Mouse (Mus musculus) kidney, adult 8-10 months (tissue): ENCODE results near the gene Zfp791.
"Not testable (repeated sequence)": the region's sequence is repeated elsewhere in the genome, so short reads cannot be mapped to it uniquely, and the experiment has no call there.

Source experiments
- DNase-seq, 2 experiments: peaks; one replicate each; pipeline ENCODE4 v3.0.0; 2022

Zfp791 gene

GRCm38 (mm10) chr8:85122995-85123394 lies at the start of gene Zfp791:
Gene Zfp791 (minus strand): TSS chr8:85123095.
- DNase-seq = no peak

DNA sequence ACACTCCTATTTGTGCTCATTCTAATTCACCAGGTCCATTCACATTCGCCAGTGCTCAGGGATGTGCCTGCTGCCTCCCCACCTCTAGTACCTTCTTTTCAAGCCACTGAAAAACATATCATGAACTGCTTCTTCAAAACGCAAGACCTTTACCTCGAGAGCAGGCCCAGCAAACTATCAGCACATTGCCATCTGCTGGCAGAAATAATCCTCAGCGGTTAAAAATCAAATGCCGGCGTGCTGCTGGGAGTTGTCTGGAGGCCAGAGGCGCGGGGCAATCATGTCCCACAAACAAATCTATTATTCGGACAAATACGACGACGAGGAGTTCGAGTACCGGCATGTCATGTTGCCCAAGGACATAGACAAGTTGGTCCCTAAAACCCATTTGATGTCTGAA lies 48.4 kb upstream of the Zfp791 start:
- peak; percentile 33 to 64 for DNase-seq

- DNase-seq = no peak
These were observed 28.7 kb upstream of the Zfp791 start, which contains the start of gene Cks1brt for GRCm38 (mm10) chr8:85151624-85152023. Gene Cks1brt (plus strand): TSS chr8:85151924.

GRCm38 (mm10) chr8:85142516-85142915 lies 19.6 kb upstream of the Zfp791 start:
- DNase-seq = no peak

- not testable (repeated sequence) for DNase-seq
These were observed 12.8 kb upstream of the Zfp791 start for GRCm38 (mm10) chr8:85135690-85136089.

DNA sequence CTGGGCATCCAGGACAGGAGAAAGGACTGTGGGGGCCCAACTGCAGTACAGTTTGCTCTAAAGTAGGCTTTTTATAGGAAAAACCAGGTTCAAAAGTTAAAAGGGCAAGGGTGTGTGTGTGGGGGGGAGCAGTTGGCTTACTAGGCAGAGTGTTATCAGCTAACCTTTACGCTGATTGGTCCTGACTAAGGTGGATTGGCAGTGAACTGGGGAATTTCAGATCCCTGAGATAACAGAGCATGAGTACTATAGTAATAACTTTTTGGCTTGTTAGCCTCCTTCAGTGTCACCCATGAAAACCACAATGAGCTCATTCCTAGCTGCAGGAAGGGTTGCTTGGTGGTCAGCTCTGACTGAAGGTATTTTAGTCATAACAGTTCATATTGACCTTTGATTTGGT lies 9.4 kb upstream of the Zfp791 start:
- no peak for DNase-seq

- no peak for DNase-seq
These were observed 796 bp upstream of the Zfp791 start for GRCm38 (mm10) chr8:85123691-85124090.

DNA sequence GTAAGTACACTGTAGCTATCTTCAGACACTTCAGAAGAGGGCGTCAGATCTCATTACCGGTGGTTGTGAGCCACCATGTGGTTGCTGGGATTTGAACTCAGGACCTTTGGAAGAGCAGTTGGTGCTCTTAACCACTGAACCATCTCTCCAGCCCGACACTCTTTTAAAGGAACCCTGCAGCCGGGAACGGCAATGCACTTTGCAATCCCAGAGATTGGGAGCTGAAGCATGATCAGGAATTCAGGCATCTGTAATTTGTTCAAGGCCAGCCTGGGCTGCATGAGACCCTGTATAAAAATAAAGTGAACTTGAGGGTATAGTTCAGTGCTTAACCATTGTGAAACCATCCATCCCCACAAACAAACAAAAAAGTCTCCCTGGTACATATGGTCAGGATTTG lies 2.6 kb downstream of the Zfp791 start:
- not testable (repeated sequence) for DNase-seq

DNA sequence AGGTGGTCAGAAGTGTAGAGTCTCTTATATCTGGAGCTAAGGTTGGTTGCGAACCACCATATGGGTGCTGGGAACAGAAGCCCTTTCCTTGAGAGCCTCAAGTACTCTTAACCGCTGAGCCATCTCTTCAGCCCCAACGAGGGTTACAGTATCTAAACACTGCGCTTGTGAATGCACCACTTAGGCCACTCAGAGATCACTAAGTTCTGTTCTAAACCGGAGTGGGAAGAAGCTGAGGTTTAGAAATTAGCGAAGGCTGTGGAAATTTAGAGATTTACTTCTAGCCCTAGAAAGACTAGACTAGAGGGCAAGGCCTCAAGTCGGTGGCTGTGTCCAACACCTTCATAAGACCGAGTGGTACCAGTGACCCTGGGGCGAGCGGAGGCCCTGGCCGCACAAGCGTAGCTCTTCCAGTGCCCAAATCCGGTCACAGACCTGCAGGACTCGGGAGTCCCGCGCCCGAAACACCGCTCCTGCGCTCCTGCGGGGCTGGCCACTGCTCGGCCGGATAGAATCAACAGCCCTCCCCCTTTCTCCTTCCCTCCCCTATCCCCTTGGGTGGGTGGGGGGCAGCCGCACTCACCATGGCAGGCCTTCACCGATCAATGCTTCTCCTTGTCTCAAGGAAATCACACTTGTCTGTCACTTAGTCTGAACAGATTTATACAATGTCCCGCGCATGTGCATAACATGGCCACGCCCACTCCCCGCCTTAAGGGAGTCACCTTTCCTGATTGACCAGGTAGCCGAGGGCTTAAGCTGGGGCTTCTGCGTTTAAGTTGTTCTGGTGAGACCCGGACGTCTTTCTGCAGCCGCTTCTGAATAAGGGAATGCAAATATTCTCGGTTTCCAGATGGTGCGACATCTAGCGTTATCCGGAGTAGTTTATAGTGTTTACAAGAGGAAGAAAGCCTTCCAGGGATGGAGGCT lies 3.6 kb downstream of the Zfp791 start:
- peak; percentile 94 to 96 for DNase-seq

DNA sequence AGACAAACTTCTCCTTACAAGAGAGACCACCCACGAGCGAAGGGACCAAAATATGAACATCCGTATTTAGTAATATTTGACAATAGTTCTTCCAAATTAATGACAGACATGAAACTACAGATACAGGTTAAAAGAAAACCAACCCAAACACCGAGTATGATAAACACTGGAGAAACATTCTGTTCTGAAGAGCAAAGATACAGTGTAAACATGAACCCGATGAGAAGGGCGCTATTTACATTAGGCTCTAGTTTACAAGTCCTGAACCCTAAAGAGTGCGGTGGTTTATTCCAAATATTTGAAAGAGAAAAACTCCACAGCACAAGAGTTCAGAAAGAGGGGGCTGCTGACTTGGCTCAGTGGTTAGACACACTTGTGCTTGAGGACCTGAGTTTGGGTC lies 5.9 kb downstream of the Zfp791 start:
- DNase-seq = no peak

GRCm38 (mm10) chr8:85115501-85115900 lies 7.4 kb downstream of the Zfp791 start:
- no peak for DNase-seq

GRCm38 (mm10) chr8:85113241-85113640 lies 9.7 kb downstream of the Zfp791 start:
- no peak for DNase-seq

DNA sequence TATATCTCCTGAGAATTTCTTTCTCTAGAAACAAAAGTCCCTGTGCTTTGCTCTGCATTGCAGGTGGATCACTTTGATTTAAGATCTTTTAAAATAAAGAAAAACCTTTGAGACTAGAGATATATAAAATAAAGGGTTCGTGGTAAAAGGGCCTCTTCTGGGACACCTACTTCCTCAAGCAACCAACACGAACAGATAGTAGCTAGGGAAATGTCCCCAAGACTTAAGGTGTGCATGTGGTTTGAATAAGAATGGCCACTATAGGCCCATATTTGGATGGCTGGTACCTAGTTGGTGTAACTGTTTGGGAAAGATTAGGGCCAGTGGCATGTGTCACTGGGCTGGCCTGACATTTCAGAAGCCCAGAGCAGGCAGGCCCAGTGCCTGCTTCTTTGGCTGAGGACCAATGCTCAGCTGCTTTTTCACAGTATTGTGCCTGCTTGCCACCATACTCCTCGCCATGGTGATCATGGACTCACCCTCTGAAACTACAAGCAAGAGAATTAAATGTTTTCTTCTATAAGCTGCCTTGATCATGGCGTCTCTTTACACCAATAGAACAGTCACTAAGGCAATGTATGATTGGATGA lies 22.7 kb downstream of the Zfp791 start:
- DNase-seq = no peak

GRCm38 (mm10) chr8:85096850-85097249 lies 26.0 kb downstream of the Zfp791 start:
- no peak for DNase-seq

DNA sequence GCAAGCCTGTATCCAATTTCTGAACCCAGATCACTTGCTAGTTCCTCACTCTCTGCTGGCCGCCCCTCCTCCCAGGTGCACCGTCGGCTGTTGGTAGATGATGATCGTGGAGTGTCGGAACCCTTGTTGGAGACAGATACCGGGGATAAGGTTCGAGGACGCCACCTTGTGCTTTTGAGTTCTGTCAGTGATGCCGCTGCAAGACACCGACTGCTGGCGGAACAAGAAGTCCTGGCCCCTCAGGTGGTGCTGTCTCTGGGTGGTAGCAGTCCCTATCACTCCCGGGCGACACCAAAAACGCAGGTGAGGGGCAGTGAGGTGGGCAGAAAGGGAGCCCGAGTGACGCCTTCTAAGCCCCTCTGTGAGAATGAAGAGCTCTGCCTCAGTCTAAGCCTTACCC lies 26.7 kb downstream of the Zfp791 start:
- DNase-seq = no peak

DNA sequence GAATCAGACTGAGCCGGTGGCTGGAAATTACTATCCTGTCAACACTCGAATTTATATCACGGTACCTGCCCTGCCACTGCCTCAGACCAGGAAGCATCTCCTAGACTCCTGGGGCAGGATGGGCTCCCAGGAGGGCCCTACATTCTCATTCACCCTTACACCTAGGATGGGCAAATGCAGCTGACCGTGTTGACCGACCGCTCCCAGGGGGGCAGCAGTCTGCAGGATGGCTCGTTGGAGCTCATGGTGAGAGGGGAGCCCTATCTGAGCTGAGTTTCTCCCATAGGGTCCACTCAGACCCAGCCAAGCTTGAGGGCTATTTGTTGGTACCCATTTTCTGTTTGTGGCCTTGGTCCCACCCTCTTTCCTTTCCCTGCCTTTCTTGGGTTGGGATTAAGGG lies 27.3 kb downstream of the Zfp791 start:
- DNase-seq = no peak

DNA sequence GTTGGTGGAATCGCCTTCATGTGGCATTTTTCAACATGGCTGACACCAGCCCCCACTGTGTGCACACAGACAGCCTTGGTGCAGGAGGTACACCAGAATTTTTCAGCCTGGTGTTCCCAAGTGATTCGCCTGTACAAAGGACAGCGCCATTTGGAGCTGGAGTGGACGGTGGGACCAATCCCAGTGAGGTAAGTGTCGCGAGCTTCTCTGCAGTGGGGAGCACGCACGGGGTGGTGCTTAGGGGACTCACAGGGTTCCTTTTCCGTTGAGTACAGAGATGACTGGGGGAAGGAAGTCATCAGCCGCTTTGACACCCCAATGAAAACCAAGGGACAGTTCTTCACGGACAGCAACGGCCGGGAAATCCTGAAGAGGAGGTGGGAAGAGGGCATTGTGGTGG lies 27.8 kb downstream of the Zfp791 start:
- no peak for DNase-seq

GRCm38 (mm10) chr8:85091526-85092090 lies 31.3 kb downstream of the Zfp791 start:
- no peak for DNase-seq

GRCm38 (mm10) chr8:85090856-85091255 lies 32.0 kb downstream of the Zfp791 start:
- no peak for DNase-seq

- no peak for DNase-seq
These were observed 34.1 kb downstream of the Zfp791 start for GRCm38 (mm10) chr8:85088771-85089170.

GRCm38 (mm10) chr8:85086238-85086637 lies 36.7 kb downstream of the Zfp791 start:
- DNase-seq = no peak

DNA sequence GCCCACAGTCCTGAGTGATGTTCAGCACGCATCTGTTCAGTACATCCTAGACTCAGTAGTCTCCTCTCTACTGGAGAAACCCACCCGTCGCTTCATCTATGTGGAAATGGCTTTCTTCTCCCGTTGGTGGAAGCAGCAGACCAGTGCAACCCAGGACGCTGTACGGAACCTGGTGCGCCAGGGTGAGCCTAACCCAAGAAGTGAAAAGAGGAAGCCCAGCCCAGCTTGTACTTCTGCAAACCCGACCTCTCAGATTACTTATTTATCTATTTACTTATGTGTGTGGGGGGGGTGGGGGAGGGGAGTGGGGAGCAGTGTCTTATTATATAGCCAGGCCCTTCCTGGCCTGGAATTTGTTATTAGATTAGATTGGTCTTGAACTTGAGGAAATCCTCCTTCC lies 38.3 kb downstream of the Zfp791 start:
- no peak for DNase-seq

DNA sequence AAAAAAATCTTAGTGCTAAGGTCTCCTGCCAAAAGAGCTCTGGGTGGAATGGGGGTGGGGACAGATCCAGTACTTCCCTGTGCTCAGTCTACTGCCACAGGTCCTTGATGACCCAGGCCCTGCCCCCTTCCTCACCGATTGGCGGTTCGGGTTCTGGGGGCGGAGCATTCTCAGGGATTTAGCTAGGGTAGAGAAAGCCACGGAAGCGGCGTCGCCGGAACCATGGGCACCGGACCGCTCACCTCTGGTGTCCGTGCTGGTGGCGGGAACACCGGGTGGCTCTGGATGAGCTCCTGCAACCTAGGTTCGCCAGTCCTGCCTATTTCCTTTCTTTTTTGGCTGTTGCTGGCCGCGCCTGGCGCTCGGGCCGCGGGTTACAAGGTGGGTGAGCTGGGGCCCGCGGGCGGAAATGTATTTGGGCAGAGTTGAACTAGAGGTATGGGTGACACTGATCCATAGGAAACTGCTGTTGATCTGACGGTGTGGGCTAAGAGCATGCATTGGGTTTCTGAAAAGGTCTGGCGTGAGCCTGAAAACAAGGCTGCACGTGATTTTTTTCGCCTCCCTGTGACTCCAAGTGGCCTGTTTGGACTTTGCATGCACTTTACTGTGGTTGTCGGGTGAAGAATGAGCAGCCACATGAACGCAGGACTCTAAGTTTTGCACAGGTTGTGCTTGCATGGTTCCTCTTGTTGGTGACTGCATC lies 39.6 kb downstream of the Zfp791 start, which contains the start of gene Man2b1:
Man2b1 (plus strand) TSS at position 163 of the 706 bp plus-strand sequence.
- peak; percentile 96 for DNase-seq
